In genomic region chr5:137973161-137973560, GRCm38 (mm10) we compare ENCODE assay signal across 23 mouse cellular contexts. TPM values are rescaled to one million over a fixed set of nuclear protein-coding genes. Genes with fewer than 3 reads are reported as not detected.
DNase-seq lines count a peak whose midpoint lies in the region; ATAC-seq and TF ChIP-seq lines count a peak whose summit lies in the region.
"Had no signal": no experiment of that assay in that cellular context is flagged by ENCODE, and none has a peak within 500 bp of the region (broad histone marks: within the 10 kb centered on the region; RNA-seq: fewer than 3 reads in every experiment).

No protein-coding gene starts in this region.

- H3K4me1 ChIP-seq in CH12.LX (ENCODE audit: control insufficient read depth in 1 of 2, insufficient read depth in 2 of 2) (no peaks in the 10 kb centered on the region), MEL (ENCODE audit: control insufficient read depth in 1 of 2, insufficient read depth in 2 of 2, low read length in 2 of 2) (no peaks in the 10 kb centered on the region)
- H3K4me1 ChIP-seq: embryonic facial prominence, embryonic 13.5 days; forebrain, embryonic 10.5 days; heart, embryonic 15.5 days; neural tube, embryonic 15.5 days had no signal

- H3K4me3 ChIP-seq in left cerebral cortex, adult 2 months, result no peak overlapping the region
- H3K4me3 ChIP-seq in CH12.LX (replicated peaks in 1 of 3; ENCODE audit: low read depth in 2 of 3, low read length in 2 of 3, poor library complexity in 1 of 3) (no peak overlapping the region), MEL (ENCODE audit: control insufficient read depth in 1 of 2, insufficient read depth in 1 of 2, low read depth in 2 of 2, low read length in 2 of 2) (no peak overlapping the region)
- H3K4me3 ChIP-seq: embryonic facial prominence, embryonic 13.5 days; forebrain, embryonic 10.5 days; heart, embryonic 15.5 days; limb, embryonic 12.5 days; neural tube, embryonic 15.5 days had no signal

- H3K9me3 ChIP-seq in CH12.LX (replicated peaks; ENCODE audit: low read length) (no peaks in the 10 kb centered on the region), MEL (replicated peaks; ENCODE audit: insufficient read depth, low read length) (no peaks in the 10 kb centered on the region)
- H3K9me3 ChIP-seq: embryonic facial prominence, embryonic 13.5 days; forebrain, embryonic 10.5 days; heart, embryonic 15.5 days; limb, embryonic 12.5 days; neural tube, embryonic 15.5 days had no signal

- intact Hi-C loops in left cerebral cortex, adult 2 months (cut with DNase I), result loop anchor here (5.0 kb wide), 2 partner anchors 71 to 181 kb away; no protein-coding TSS in a partner anchor

- no peaks in the 10 kb centered on the region for H3K79me2 ChIP-seq in CH12.LX (replicated peaks; ENCODE audit: control insufficient read depth, extremely low read depth, insufficient read depth, poor library complexity, severe bottlenecking)
- H3K79me2 ChIP-seq in MEL (ENCODE audit: control insufficient read depth, insufficient read depth, low read length, poor library complexity), result no peaks in the 10 kb centered on the region

- in situ Hi-C loops in CH12.LX (cut with MboI; ENCODE audit: low pct_ligation_motif_present, low pct_unique_long_range_greater_than_20kb, low sequenced_read_pairs), result loop anchor here (5.0 kb wide), 1 partner anchor 81 kb away; no protein-coding TSS in a partner anchor

- no peak for TF ChIP-seq POLR2A in CH12.LX (IDR thresholded peaks at IDR 0.05; ENCODE audit: low read depth, low read length)
- TF ChIP-seq POLR2A in MEL (IDR thresholded peaks at IDR 0.05; ENCODE audit: control insufficient read depth in 1 of 2, insufficient read depth in 1 of 2, low read depth in 1 of 2, low read length in 2 of 2, poor library complexity in 1 of 2), result no peak

- peak; percentile 50; the same call in 1 of the 2 replicates for ATAC-seq in megakaryocyte progenitor cell, adult 5-6 weeks (replicated peaks; ENCODE audit: poor library complexity)
- no peak for ATAC-seq in monocyte, adult 5-6 weeks (replicated peaks; ENCODE audit: insufficient number of reproducible peaks, low FRiP score, low TSS enrichment, poor library complexity, severe bottlenecking)

- no peak overlapping the region for H3K27ac ChIP-seq in left cerebral cortex, adult 2 months
- no peak overlapping the region for H3K27ac ChIP-seq in CH12.LX (ENCODE audit: insufficient read depth, low read depth)
- H3K27ac ChIP-seq in MEL (ENCODE audit: control insufficient read depth, low read depth, low read length), result no peak overlapping the region
- H3K27ac ChIP-seq: embryonic facial prominence, embryonic 13.5 days; forebrain, embryonic 10.5 days; heart, embryonic 15.5 days; limb, embryonic 12.5 days; neural tube, embryonic 15.5 days had no signal

- TF ChIP-seq RAD21 in CH12.LX (IDR thresholded peaks at IDR 0.05; ENCODE audit: low read depth, low read length) (peak; percentile 49), MEL (IDR thresholded peaks at IDR 0.05; ENCODE audit: low read depth, low read length) (peak; percentile 46)

- H3K27me3 ChIP-seq in CH12.LX (replicated peaks), result peaks cover 15% of the 10 kb centered on the region
- H3K27me3 ChIP-seq in MEL (ENCODE audit: control insufficient read depth in 1 of 2, insufficient read depth in 2 of 2, low read length in 2 of 2), result no peaks in the 10 kb centered on the region; a peak in 1 of 4 replicates
- H3K27me3 ChIP-seq: embryonic facial prominence, embryonic 13.5 days; heart, embryonic 15.5 days; limb, embryonic 12.5 days had no signal

- peak; percentile 18 for TF ChIP-seq CTCF in left cerebral cortex, adult 2 months (IDR thresholded peaks at IDR 0.05)
- peak in 1 of 2 experiments; percentile 66; a peak in 3 of 4 replicates for TF ChIP-seq CTCF in CH12.LX (conservative IDR thresholded peaks at IDR 0.05 in 1 of 2, IDR thresholded peaks at IDR 0.05 in 1 of 2; ENCODE audit: low read depth in 2 of 2, low read length in 2 of 2)
- TF ChIP-seq CTCF in MEL (IDR thresholded peaks at IDR 0.05 in 2 of 3, conservative IDR thresholded peaks at IDR 0.05 in 1 of 3; ENCODE audit: control insufficient read depth in 1 of 3, insufficient read depth in 1 of 3, low read depth in 2 of 3, low read length in 3 of 3, poor library complexity in 1 of 3, severe bottlenecking in 1 of 3), result peak in 1 of 3 experiments; percentile 54; a peak in 3 of 6 replicates

- DNase-seq in left cerebral cortex, adult 2 months (ENCODE audit: extremely low spot score in 1 of 2, low spot score in 2 of 2), result no peak
- DNase-seq in left cerebral cortex, adult 9 months (ENCODE audit: low spot score in 2 of 2), result no peak
- DNase-seq in CH12.LX (ENCODE audit: extremely low read depth) (peak; percentile 46), MEL (ENCODE audit: low read depth, low spot score) (peak; percentile 41)
- DNase-seq in thymus, postnatal 36 days, result no peak
- DNase-seq: cerebellum, adult 11-12 months; kidney, adult 11 months; lung, adult 18-20 months; thymus, adult 2 months had no signal

- H3K9ac ChIP-seq in CH12.LX (ENCODE audit: insufficient read depth, low read depth), result no peak overlapping the region
- H3K9ac ChIP-seq in MEL (ENCODE audit: control insufficient read depth, low read depth, low read length, poor library complexity, severe bottlenecking), result no peak overlapping the region
- H3K9ac ChIP-seq: embryonic facial prominence, embryonic 13.5 days; heart, embryonic 15.5 days; limb, embryonic 12.5 days; neural tube, embryonic 15.5 days had no signal

- no peak overlapping the region for H3K4me2 ChIP-seq in CH12.LX (ENCODE audit: insufficient read depth, low read depth, poor library complexity, severe bottlenecking)
- H3K4me2 ChIP-seq: embryonic facial prominence, embryonic 13.5 days; heart, embryonic 15.5 days; limb, embryonic 12.5 days; neural tube, embryonic 15.5 days had no signal

- dilution Hi-C loops in CH12.LX (cut with MboI; ENCODE audit: extremely low pct_ligation_motif_present, extremely low pct_unique_long_range_greater_than_20kb, low sequenced_read_pairs), result no loop called here

- H3K36me3 ChIP-seq in CH12.LX (replicated peaks in 1 of 2; ENCODE audit: control insufficient read depth in 1 of 2, insufficient read depth in 1 of 2, low read length in 1 of 2) (no peaks in the 10 kb centered on the region), MEL (ENCODE audit: control insufficient read depth in 1 of 2, insufficient read depth in 2 of 2, low read length in 2 of 2) (no peaks in the 10 kb centered on the region)
- H3K36me3 ChIP-seq: embryonic facial prominence, embryonic 13.5 days; forebrain, embryonic 10.5 days; heart, embryonic 15.5 days; limb, embryonic 12.5 days; neural tube, embryonic 15.5 days had no signal

- TF ChIP-seq EP300 in CH12.LX (IDR thresholded peaks at IDR 0.05; ENCODE audit: low read length) (no peak), MEL (IDR thresholded peaks at IDR 0.05; ENCODE audit: low read depth in 1 of 2, low read length in 2 of 2) (no peak)

RNA-seq across cellular contexts. Expression of gene Azgp1, which starts 8.2 kb away (rescaled TPM):
- not detected for total RNA-seq in left cerebral cortex, adult 2 months (2021)
- total RNA-seq in CH12.LX (2012; rRNA removed), result not detected in 2 replicates
- total RNA-seq in CH12.LX (2014; rRNA removed), result not detected in 2 replicates
- not detected in 2 replicates for polyA plus RNA-seq in CH12.LX (2012; ENCODE audit: insufficient read length, low read depth)
- total RNA-seq in MEL (2012; rRNA removed), result not detected in 2 replicates
- not detected for polyA plus RNA-seq in MEL (2012; ENCODE audit: insufficient read depth in 1 of 2, insufficient read length in 2 of 2, low read depth in 1 of 2, low replicate concordance in 2 of 2, missing spikeins in 1 of 2)
- not detected in 2 replicates for total RNA-seq in megakaryocyte progenitor cell, adult 5-6 weeks (2015)
- not detected in 2 replicates for total RNA-seq in megakaryocyte progenitor cell, adult 5-6 weeks (2017)
- total RNA-seq in monocyte, adult 5-6 weeks (2017), result not detected in 3 replicates
- total RNA-seq: granulocyte monocyte progenitor cell, adult 5-6 weeks; megakaryocyte, adult 5-6 weeks had no signal
- polyA plus RNA-seq: forebrain, embryonic 10.5 days; hindbrain, embryonic 11.5 days; limb, embryonic 12.5 days; neural tube, embryonic 15.5 days; thymus, adult 2 months had no signal

RNA-seq across cellular contexts. Expression of gene Gjc3, which starts 10.3 kb away (rescaled TPM):
- 10 to 100 TPM; 17.1 to 17.6 TPM for total RNA-seq in left cerebral cortex, adult 2 months (2021)
- total RNA-seq in CH12.LX (2012; rRNA removed) (not detected in 2 replicates), CH12.LX (2014; rRNA removed) (not detected in 2 replicates), MEL (2012; rRNA removed) (not detected in 2 replicates)
- polyA plus RNA-seq in CH12.LX (2012; ENCODE audit: insufficient read length, low read depth) (not detected in 2 replicates), MEL (2012; ENCODE audit: insufficient read depth in 1 of 2, insufficient read length in 2 of 2, low read depth in 1 of 2, low replicate concordance in 2 of 2, missing spikeins in 1 of 2) (not detected)
- total RNA-seq in megakaryocyte progenitor cell, adult 5-6 weeks (2015), result not detected in 2 replicates
- not detected in 2 replicates for total RNA-seq in megakaryocyte progenitor cell, adult 5-6 weeks (2017)
- 0.29 TPM in 1 of 3 replicates, not detected in the others for total RNA-seq in monocyte, adult 5-6 weeks (2017)
- total RNA-seq: granulocyte monocyte progenitor cell, adult 5-6 weeks; megakaryocyte, adult 5-6 weeks had no signal
- polyA plus RNA-seq: forebrain, embryonic 10.5 days; heart, embryonic 15.5 days had no signal

RNA-seq across cellular contexts. Expression of gene Smok3a, which starts 47.9 kb away (rescaled TPM):
- total RNA-seq in left cerebral cortex, adult 2 months (2021), result not detected
- total RNA-seq in CH12.LX (2012; rRNA removed) (not detected in 2 replicates), CH12.LX (2014; rRNA removed) (not detected in 2 replicates), MEL (2012; rRNA removed) (not detected in 2 replicates)
- polyA plus RNA-seq in CH12.LX (2012; ENCODE audit: insufficient read length, low read depth) (not detected in 2 replicates), MEL (2012; ENCODE audit: insufficient read depth in 1 of 2, insufficient read length in 2 of 2, low read depth in 1 of 2, low replicate concordance in 2 of 2, missing spikeins in 1 of 2) (not detected)
- not detected in 2 replicates for total RNA-seq in megakaryocyte progenitor cell, adult 5-6 weeks (2015)
- not detected in 2 replicates for total RNA-seq in megakaryocyte progenitor cell, adult 5-6 weeks (2017)
- not detected in 3 replicates for total RNA-seq in monocyte, adult 5-6 weeks (2017)
- total RNA-seq: adrenal gland, adult 18-20 months; granulocyte monocyte progenitor cell, adult 5-6 weeks; megakaryocyte, adult 5-6 weeks had no signal
- polyA plus RNA-seq: cortical plate, adult 2 months; embryonic facial prominence, embryonic 13.5 days; forebrain, embryonic 10.5 days; frontal cortex, adult 2 months; heart, embryonic 15.5 days; hindbrain, embryonic 11.5 days; large intestine, adult 2 months; limb, embryonic 12.5 days; neural tube, embryonic 15.5 days; thymus, adult 2 months had no signal

RNA-seq across cellular contexts. Expression of gene Smok3b, which starts 48.1 kb away (rescaled TPM):
- not detected for total RNA-seq in left cerebral cortex, adult 2 months (2021)
- total RNA-seq in CH12.LX (2012; rRNA removed) (not detected in 2 replicates), CH12.LX (2014; rRNA removed) (not detected in 2 replicates), MEL (2012; rRNA removed) (not detected in 2 replicates)
- polyA plus RNA-seq in CH12.LX (2012; ENCODE audit: insufficient read length, low read depth) (not detected in 2 replicates), MEL (2012; ENCODE audit: insufficient read depth in 1 of 2, insufficient read length in 2 of 2, low read depth in 1 of 2, low replicate concordance in 2 of 2, missing spikeins in 1 of 2) (not detected)
- total RNA-seq in megakaryocyte progenitor cell, adult 5-6 weeks (2015), result not detected in 2 replicates
- not detected in 2 replicates for total RNA-seq in megakaryocyte progenitor cell, adult 5-6 weeks (2017)
- total RNA-seq in monocyte, adult 5-6 weeks (2017), result not detected in 3 replicates
- total RNA-seq: adrenal gland, adult 18-20 months; granulocyte monocyte progenitor cell, adult 5-6 weeks; megakaryocyte, adult 5-6 weeks had no signal
- polyA plus RNA-seq: cortical plate, adult 2 months; embryonic facial prominence, embryonic 13.5 days; forebrain, embryonic 10.5 days; frontal cortex, adult 2 months; heart, embryonic 15.5 days; hindbrain, embryonic 11.5 days; large intestine, adult 2 months; limb, embryonic 12.5 days; neural tube, embryonic 15.5 days; thymus, adult 2 months had no signal

RNA-seq across cellular contexts. Expression of gene Cyp3a13, which starts 51.7 kb away (rescaled TPM):
- total RNA-seq in left cerebral cortex, adult 2 months (2021), result under 1 TPM in 1 of 2 experiments, not detected in 1; 0.14 TPM
- not detected in 2 replicates for total RNA-seq in CH12.LX (2012; rRNA removed)
- not detected in 2 replicates for total RNA-seq in CH12.LX (2014; rRNA removed)
- 0.16 TPM in 1 of 2 replicates, not detected in the other for polyA plus RNA-seq in CH12.LX (2012; ENCODE audit: insufficient read length, low read depth)
- total RNA-seq in MEL (2012; rRNA removed), result not detected in 2 replicates
- polyA plus RNA-seq in MEL (2012; ENCODE audit: insufficient read depth in 1 of 2, insufficient read length in 2 of 2, low read depth in 1 of 2, low replicate concordance in 2 of 2, missing spikeins in 1 of 2), result not detected
- not detected in 2 replicates for total RNA-seq in megakaryocyte progenitor cell, adult 5-6 weeks (2015)
- not detected in 2 replicates for total RNA-seq in megakaryocyte progenitor cell, adult 5-6 weeks (2017)
- total RNA-seq in monocyte, adult 5-6 weeks (2017), result not detected in 3 replicates
- total RNA-seq: granulocyte monocyte progenitor cell, adult 5-6 weeks; megakaryocyte, adult 5-6 weeks had no signal
- polyA plus RNA-seq: embryonic facial prominence, embryonic 13.5 days; forebrain, embryonic 10.5 days; heart, embryonic 15.5 days; hindbrain, embryonic 11.5 days; limb, embryonic 12.5 days; neural tube, embryonic 15.5 days had no signal

Comparison
In these comparisons a context has a peak if more than half of its experiments do, and no peak if none do; other contexts are left out.
1. DNase-seq: peak in CH12.LX (single experiment) and MEL (single experiment); none in left cerebral cortex, adult 2 months (0 of 2), left cerebral cortex, adult 9 months (0 of 2) and thymus, postnatal 36 days (0 of 2).
2. RNA of gene Gjc3, which starts 10.3 kb away (total RNA-seq): 17.1 to 17.6 TPM in left cerebral cortex, adult 2 months; 0.29 TPM in monocyte, adult 5-6 weeks, not detected in MEL, not detected in CH12.LX and not detected in megakaryocyte progenitor cell, adult 5-6 weeks; every median in the first group is over 10 times any median in the second.